Mouse (Mus musculus): ENCODE data around the gene C1qtnf3. TPM values are rescaled to one million over a fixed set of nuclear protein-coding genes. Genes with fewer than 3 reads are reported as not detected.
A peak's percentile ranks its signal among the peaks of the same experiment; 100 is the strongest.

C1qtnf3 gene
- polyA plus RNA-seq, 1 experiment from 2014 or later: 0.16 TPM

DNA sequence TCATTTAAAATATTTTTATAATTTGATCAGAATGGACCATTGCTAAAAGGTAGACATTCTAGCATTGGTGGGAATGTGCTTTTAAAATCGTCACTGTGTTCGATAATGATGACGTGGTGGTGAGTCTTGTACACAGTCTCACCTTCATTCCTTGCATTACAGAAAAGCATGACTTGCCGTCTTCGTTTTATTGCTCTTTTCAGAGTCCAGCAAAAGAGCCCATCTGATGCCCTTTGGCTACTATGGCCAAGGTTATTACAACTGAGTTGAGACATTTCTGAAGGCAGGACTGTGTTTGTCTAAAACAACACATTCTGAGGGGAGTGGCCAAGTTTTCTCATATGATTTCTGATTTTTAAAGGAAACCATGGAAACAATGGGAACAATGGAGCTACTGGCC, 8.1 kb downstream of the C1qtnf3 start:
- Histone ChIP-seq H3K27ac (replicated peaks in 1 of 2; ENCODE audit: control insufficient read depth in 1 of 2, insufficient read depth in 1 of 2, low read depth in 2 of 2, low read length in 2 of 2) (no peak overlapping the region), H3K4me1 (ENCODE audit: control insufficient read depth in 2 of 2, insufficient read depth in 2 of 2, low read length in 2 of 2) (no peaks in the 10 kb centered on the region), H3K9me3 (ENCODE audit: control insufficient read depth, low read length) (no peaks in the 10 kb centered on the region), H3K27me3 (ENCODE audit: control insufficient read depth, insufficient read depth, low read length) (no peaks in the 10 kb centered on the region), H3K4me2 (ENCODE audit: low read length) (no peak overlapping the region), H3K9ac (ENCODE audit: low read length) (no peak overlapping the region), H3K36me3 (ENCODE audit: control insufficient read depth, insufficient read depth, low read length) (no peaks in the 10 kb centered on the region), H3K4me3 (ENCODE audit: control insufficient read depth in 1 of 2, insufficient read depth in 1 of 2, low read depth in 1 of 2, low read length in 2 of 2) (no peak overlapping the region)
- 91% methylated on average over 5 of the region's 5 CpGs for WGBS
- ATAC-seq (ENCODE audit: insufficient number of reproducible peaks, insufficient read depth, low FRiP score, low read depth): no peak

DNA sequence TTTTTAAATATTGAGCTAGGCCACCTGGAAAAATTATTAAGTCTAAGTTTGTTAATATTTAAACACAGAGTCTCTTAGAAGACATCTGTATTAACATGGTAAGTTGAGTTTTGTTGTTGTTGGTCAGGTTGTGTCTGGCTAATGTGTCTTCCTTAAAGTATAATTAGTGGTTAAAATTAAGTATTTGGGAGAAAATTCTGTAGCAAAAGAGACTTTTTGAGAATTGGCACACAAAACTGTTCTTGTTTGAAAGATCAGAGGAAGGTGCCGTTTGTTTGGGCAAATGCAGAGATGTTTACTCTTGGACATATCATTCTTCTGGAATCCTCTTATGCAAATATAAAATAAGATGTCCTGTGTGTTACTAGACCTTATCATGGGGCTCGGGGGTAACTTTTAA, 10.5 kb downstream of the C1qtnf3 start:
- WGBS: 76% methylated on average over 2 of the region's 2 CpGs
- Histone ChIP-seq H3K4me2 (ENCODE audit: low read length) (no peak overlapping the region), H3K36me3 (ENCODE audit: control insufficient read depth, insufficient read depth, low read length) (no peaks in the 10 kb centered on the region), H3K4me3 (ENCODE audit: control insufficient read depth in 1 of 2, insufficient read depth in 1 of 2, low read depth in 1 of 2, low read length in 2 of 2) (no peak overlapping the region), H3K4me1 (ENCODE audit: control insufficient read depth in 2 of 2, insufficient read depth in 2 of 2, low read length in 2 of 2) (no peaks in the 10 kb centered on the region), H3K27me3 (ENCODE audit: control insufficient read depth, insufficient read depth, low read length) (no peaks in the 10 kb centered on the region), H3K9me3 (ENCODE audit: control insufficient read depth, low read length) (no peaks in the 10 kb centered on the region), H3K9ac (ENCODE audit: low read length) (no peak overlapping the region), H3K27ac (replicated peaks in 1 of 2; ENCODE audit: control insufficient read depth in 1 of 2, insufficient read depth in 1 of 2, low read depth in 2 of 2, low read length in 2 of 2) (no peak overlapping the region)
- no peak for ATAC-seq (ENCODE audit: insufficient number of reproducible peaks, insufficient read depth, low FRiP score, low read depth)

DNA sequence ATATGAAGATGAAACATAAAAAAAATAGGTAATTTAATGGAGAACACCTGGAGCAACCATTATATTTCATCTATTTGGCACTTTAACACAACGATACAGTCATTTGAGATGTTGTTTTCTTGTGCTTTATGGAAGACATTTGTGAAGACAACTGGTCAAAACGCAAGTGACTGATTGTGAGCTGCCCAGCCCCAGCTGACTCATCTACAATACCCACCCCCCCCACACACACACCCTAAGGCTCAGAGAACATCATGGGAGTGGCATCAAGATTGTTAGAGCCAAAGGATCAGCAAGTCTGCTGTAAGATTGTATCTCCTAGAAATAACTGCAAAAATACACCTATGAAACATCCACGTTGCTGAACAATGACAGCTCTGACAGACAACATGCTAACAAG, 17.3 kb downstream of the C1qtnf3 start:
- WGBS: 59% methylated on average over 3 of the region's 3 CpGs
- no peaks in the 10 kb centered on the region for H3K4me1 ChIP-seq (ENCODE audit: control insufficient read depth in 2 of 2, insufficient read depth in 2 of 2, low read length in 2 of 2)
- H3K4me2 ChIP-seq (ENCODE audit: low read length): no peak overlapping the region

DNA sequence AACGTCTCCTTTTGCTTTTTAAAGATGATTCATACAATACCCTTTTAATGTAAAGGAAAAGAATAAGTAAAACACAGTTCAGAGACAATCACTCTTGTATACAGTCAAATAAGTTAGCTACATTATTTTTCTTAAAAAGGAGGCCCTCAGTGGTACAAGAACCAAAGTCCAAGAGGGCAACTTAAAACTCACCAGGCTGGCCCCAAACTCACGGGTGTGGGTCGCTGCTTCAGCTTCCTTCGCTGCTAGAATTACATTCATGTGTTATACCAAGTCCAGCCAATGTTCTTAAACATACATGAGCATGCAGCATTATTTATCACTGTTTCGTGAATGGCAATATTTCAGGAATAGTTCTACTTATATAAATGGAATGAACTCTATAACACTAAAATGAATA, 18.6 kb downstream of the C1qtnf3 start:
- H3K27ac ChIP-seq (replicated peaks in 1 of 2; ENCODE audit: control insufficient read depth in 1 of 2, insufficient read depth in 1 of 2, low read depth in 2 of 2, low read length in 2 of 2): no peak overlapping the region
- no peaks in the 10 kb centered on the region for H3K9me3 ChIP-seq (ENCODE audit: control insufficient read depth, low read length)
- no peak overlapping the region for H3K4me2 ChIP-seq (ENCODE audit: low read length)
- H3K36me3 ChIP-seq (ENCODE audit: control insufficient read depth, insufficient read depth, low read length): no peaks in the 10 kb centered on the region
- no peaks in the 10 kb centered on the region for H3K27me3 ChIP-seq (ENCODE audit: control insufficient read depth, insufficient read depth, low read length)
- no peak overlapping the region for H3K4me3 ChIP-seq (ENCODE audit: control insufficient read depth in 1 of 2, insufficient read depth in 1 of 2, low read depth in 1 of 2, low read length in 2 of 2)
- H3K4me1 ChIP-seq (ENCODE audit: control insufficient read depth in 2 of 2, insufficient read depth in 2 of 2, low read length in 2 of 2): no peaks in the 10 kb centered on the region
- ATAC-seq (ENCODE audit: insufficient number of reproducible peaks, insufficient read depth, low FRiP score, low read depth): no peak
- WGBS: 79% methylated on average over 5 of the region's 5 CpGs
- no peak overlapping the region for H3K9ac ChIP-seq (ENCODE audit: low read length)

More for the DNA sequence above, 17.3 kb downstream of the C1qtnf3 start:
- no peak for ATAC-seq (ENCODE audit: insufficient number of reproducible peaks, insufficient read depth, low FRiP score, low read depth)
- H3K9ac ChIP-seq (ENCODE audit: low read length): no peak overlapping the region
- H3K9me3 ChIP-seq (ENCODE audit: control insufficient read depth, low read length): no peaks in the 10 kb centered on the region
- no peak overlapping the region for H3K4me3 ChIP-seq (ENCODE audit: control insufficient read depth in 1 of 2, insufficient read depth in 1 of 2, low read depth in 1 of 2, low read length in 2 of 2)
- H3K27me3 ChIP-seq (ENCODE audit: control insufficient read depth, insufficient read depth, low read length): no peaks in the 10 kb centered on the region
- H3K36me3 ChIP-seq (ENCODE audit: control insufficient read depth, insufficient read depth, low read length): no peaks in the 10 kb centered on the region
- H3K27ac ChIP-seq (replicated peaks in 1 of 2; ENCODE audit: control insufficient read depth in 1 of 2, insufficient read depth in 1 of 2, low read depth in 2 of 2, low read length in 2 of 2): no peak overlapping the region

DNA sequence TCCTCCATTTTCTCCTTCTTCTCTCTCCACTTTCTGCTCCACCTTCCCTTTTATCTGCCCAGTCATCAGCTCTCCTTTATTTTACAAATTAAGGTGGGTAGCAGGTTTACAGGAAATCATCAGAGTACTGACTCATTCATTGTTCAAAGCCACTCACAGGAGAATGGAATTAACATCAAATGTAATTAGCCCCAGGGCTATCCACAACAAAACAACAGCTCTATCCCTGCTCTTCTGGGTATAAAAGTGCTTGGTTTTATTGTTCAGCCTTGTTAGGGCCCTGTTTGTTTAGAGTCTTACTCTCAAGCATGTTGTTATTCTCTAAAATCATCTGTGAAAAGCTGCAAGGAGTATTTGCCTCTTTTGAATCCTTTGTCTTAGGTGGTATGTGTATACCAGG, 25.0 kb downstream of the C1qtnf3 start:
- no peaks in the 10 kb centered on the region for H3K27me3 ChIP-seq (ENCODE audit: control insufficient read depth, insufficient read depth, low read length)
- no peak overlapping the region for H3K4me3 ChIP-seq (ENCODE audit: control insufficient read depth in 1 of 2, insufficient read depth in 1 of 2, low read depth in 1 of 2, low read length in 2 of 2)
- no peak overlapping the region for H3K9ac ChIP-seq (ENCODE audit: low read length)
- no peaks in the 10 kb centered on the region for H3K36me3 ChIP-seq (ENCODE audit: control insufficient read depth, insufficient read depth, low read length)
- H3K9me3 ChIP-seq (ENCODE audit: control insufficient read depth, low read length): no peaks in the 10 kb centered on the region
- peaks cover 0 to 5% of the 10 kb centered on the region in 2 experiments; a peak in 1 of 4 replicates for H3K4me1 ChIP-seq (ENCODE audit: control insufficient read depth in 2 of 2, insufficient read depth in 2 of 2, low read length in 2 of 2)
- ATAC-seq (ENCODE audit: insufficient number of reproducible peaks, insufficient read depth, low FRiP score, low read depth): no peak
- no peak overlapping the region for H3K27ac ChIP-seq (replicated peaks in 1 of 2; ENCODE audit: control insufficient read depth in 1 of 2, insufficient read depth in 1 of 2, low read depth in 2 of 2, low read length in 2 of 2)
- H3K4me2 ChIP-seq (ENCODE audit: low read length): no peak overlapping the region

DNA sequence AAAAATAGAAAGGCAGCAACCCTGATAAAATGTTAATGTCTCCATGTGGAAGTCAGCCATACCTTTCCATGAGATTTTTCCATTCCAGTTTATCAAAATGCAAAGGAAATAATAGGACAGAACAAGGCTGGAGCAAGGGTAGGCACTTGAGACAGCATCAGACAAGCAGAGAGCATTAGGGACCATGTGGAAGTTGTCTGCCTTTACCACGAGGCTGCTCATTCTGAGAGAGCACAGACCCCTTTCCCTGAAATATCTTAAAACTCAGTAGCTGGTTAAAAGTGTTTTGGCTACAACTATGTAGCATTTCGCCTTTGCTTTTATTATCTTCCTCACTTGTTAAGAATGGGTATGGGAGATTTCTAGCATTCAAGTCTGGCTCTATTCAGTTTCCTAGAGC, 28.6 kb downstream of the C1qtnf3 start:
- peak overlapping the region in 1 of 2 experiments; percentile 73; a peak in 2 of 4 replicates for H3K4me3 ChIP-seq (ENCODE audit: control insufficient read depth in 1 of 2, insufficient read depth in 1 of 2, low read depth in 1 of 2, low read length in 2 of 2)
- H3K9me3 ChIP-seq (ENCODE audit: control insufficient read depth, low read length): no peaks in the 10 kb centered on the region
- peak overlapping the region in 1 of 2 experiments; percentile 93; a peak in 1 of 4 replicates for H3K27ac ChIP-seq (replicated peaks in 1 of 2; ENCODE audit: control insufficient read depth in 1 of 2, insufficient read depth in 1 of 2, low read depth in 2 of 2, low read length in 2 of 2)
- 0 out of 2 replicates have a peak, but pooled peaks cover 3% of the 10 kb centered on the region for H3K36me3 ChIP-seq (ENCODE audit: control insufficient read depth, insufficient read depth, low read length)
- no peaks in the 10 kb centered on the region for H3K27me3 ChIP-seq (ENCODE audit: control insufficient read depth, insufficient read depth, low read length)
- no peak for ATAC-seq (ENCODE audit: insufficient number of reproducible peaks, insufficient read depth, low FRiP score, low read depth)
- WGBS: 33% methylated on average over 2 of the region's 2 CpGs
- H3K9ac ChIP-seq (ENCODE audit: low read length): peak overlapping the region; percentile 89
- peak overlapping the region; percentile 72 for H3K4me2 ChIP-seq (ENCODE audit: low read length)
- peaks cover 0 to 5% of the 10 kb centered on the region in 2 experiments; a peak in 1 of 4 replicates for H3K4me1 ChIP-seq (ENCODE audit: control insufficient read depth in 2 of 2, insufficient read depth in 2 of 2, low read length in 2 of 2)

DNA sequence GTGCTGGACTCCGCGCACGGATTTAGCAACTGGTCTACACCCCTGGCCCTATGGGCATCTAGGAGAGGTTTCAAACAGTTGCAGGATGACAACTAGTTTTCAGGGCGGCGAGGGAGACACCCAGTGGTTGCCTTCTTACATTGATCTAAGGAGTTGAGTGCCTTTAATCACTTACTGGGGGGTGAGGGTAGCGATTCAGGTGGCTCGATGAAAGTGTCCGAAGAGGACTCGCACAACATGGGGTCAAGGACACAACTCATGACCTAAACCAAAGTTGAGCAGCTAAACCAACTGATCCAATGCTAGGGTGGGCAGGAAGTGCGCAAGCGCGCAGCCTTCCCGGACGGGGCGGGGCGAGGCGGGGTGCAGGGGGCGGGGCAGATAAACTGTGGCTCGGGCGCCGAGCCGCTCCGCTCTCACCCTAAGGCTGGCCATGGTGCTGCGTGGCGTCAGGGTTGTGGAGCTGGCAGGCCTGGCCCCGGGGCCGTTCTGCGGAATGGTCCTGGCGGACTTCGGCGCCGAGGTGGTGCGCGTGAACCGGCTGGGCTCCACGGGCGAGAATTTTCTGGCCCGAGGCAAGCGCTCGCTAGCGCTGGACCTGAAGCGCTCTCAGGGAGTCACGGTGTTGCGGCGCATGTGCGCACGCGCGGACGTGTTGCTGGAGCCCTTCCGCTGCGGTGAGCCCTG, 29.4 kb downstream of the C1qtnf3 start, which contains the start of gene Amacr:
Gene Amacr, plus strand, starts transcription at position 380 of the 687 bp plus-strand sequence.
- H3K4me2 ChIP-seq (ENCODE audit: low read length): peak within 1 kb of the TSS; percentile 72
- WGBS: under 1% methylated on average over 47 of the region's 52 CpGs
- peaks cover 0 to 5% of the 10 kb centered on the region in 2 experiments; a peak in 1 of 4 replicates for H3K4me1 ChIP-seq (ENCODE audit: control insufficient read depth in 2 of 2, insufficient read depth in 2 of 2, low read length in 2 of 2)
- peak; percentile 98 for ATAC-seq (ENCODE audit: insufficient number of reproducible peaks, insufficient read depth, low FRiP score, low read depth)
- peak within 1 kb of the TSS; percentile 73 to 93 for H3K4me3 ChIP-seq (ENCODE audit: control insufficient read depth in 1 of 2, insufficient read depth in 1 of 2, low read depth in 1 of 2, low read length in 2 of 2)
- H3K27me3 ChIP-seq (ENCODE audit: control insufficient read depth, insufficient read depth, low read length): no peaks in the 10 kb centered on the region
- peak within 1 kb of the TSS; percentile 89 for H3K9ac ChIP-seq (ENCODE audit: low read length)
- H3K9me3 ChIP-seq (ENCODE audit: control insufficient read depth, low read length): no peaks in the 10 kb centered on the region
- 0 out of 2 replicates have a peak, but pooled peaks cover 3% of the 10 kb centered on the region for H3K36me3 ChIP-seq (ENCODE audit: control insufficient read depth, insufficient read depth, low read length)
- peak within 1 kb of the TSS; percentile 92 to 93 for H3K27ac ChIP-seq (replicated peaks in 1 of 2; ENCODE audit: control insufficient read depth in 1 of 2, insufficient read depth in 1 of 2, low read depth in 2 of 2, low read length in 2 of 2)
